Mouse (Mus musculus) thymus, postnatal 0 days (tissue): ENCODE measurements around the gene Cdk2ap2. TPM values are rescaled to one million over a fixed set of nuclear protein-coding genes. Genes with fewer than 3 reads are reported as not detected.
"Not testable (repeated sequence)": the region's sequence is repeated elsewhere in the genome, so short reads cannot be mapped to it uniquely, and the experiment has no call there.

Source experiments
- DNase-seq: peaks from one replicate; pipeline ENCODE4 v3.0.0-alpha.2; 2015; ENCODE audit warnings: low spot score
- polyA plus RNA-seq: library from polyadenylated mRNA; unstranded; fragments of >200 nt; fragmentation: Nextera tagmentation; extraction: Ambion mirVana; gene quantifications from 2 replicates; pipeline ENCODE4 v1.2.1, GENCODE M21; 2015

Cdk2ap2 gene
- polyA plus RNA-seq, 1 experiment from 2014 or later: 179 TPM

- not testable (repeated sequence) for DNase-seq
These were observed 39.0 kb downstream of the Cdk2ap2 start for GRCm38 (mm10) chr19:4135963-4136345.

DNA sequence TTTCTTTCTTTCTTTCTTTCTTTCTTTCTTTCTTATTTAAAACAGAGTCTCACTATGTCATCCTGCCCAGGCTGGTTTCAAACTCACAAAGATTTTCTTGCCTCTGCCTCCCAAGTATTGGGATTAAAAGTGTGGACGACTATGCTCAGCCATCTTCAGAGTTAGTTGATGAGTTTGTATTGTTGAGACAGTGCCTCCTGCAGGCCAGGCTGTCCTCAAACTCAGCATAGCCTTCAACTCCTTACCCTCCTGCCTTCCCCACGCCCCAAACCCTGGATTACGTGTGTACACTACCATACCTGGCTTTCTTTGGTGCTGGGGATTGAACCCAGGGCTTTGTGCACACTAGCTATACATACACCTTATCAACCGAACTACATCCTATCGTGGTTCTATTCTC is 39.5 kb downstream of the Cdk2ap2 start:
- DNase-seq: no peak

DNA sequence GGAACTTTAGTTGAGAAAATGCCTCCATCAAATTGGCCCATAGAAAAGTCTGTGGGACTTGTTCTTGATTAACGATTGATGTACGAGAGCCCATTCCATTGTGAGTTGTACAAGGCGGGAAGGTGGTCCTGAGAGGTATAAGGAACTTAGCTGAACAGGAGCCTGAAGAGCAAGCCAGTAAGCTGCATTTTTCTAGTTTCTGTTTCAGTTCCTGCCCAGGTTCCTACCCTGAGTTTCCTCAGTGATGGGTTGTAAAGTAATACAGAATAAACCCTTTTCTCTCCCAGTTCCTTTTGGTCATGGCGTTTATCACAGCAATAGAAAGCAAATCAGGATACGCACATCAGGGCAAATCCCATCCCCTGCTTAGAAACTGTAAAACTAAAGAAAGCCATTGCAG is 40.9 kb downstream of the Cdk2ap2 start:
- no peak for DNase-seq

GRCm38 (mm10) chr19:4139446-4139845 is 42.5 kb downstream of the Cdk2ap2 start, which contains the start of gene Gpr152:
TSS of gene Gpr152 (plus strand) at chr19:4139787.
- DNase-seq: no peak

DNA sequence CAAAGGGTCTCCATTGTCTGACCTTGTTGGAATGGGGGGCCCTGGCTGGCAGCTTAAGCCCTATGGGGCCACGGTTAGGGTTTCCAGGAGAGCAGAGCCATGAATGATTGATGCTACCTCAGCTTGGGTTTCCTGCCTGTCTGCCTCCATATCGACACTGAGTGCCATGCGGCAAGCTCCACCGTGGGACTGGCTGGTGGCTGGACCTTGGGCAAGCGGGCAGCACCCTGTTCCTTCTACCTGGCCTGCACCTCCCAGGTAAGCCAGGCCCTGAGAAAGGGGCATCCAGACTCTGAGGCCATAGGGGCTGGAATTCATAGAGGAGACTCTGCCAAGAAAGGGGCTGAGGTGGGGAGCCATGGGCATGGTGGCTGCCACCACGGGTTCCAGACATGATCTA is 43.2 kb downstream of the Cdk2ap2 start:
- DNase-seq: no peak

GRCm38 (mm10) chr19:4142416-4143173 is 45.6 kb downstream of the Cdk2ap2 start:
- no peak for DNase-seq

GRCm38 (mm10) chr19:4143759-4144268 is 46.8 kb downstream of the Cdk2ap2 start, which contains the start of gene Cabp4:
TSS of gene Cabp4 (minus strand) at chr19:4144033.
- no peak for DNase-seq

- DNase-seq: peak; percentile 40
These were observed 47.8 kb downstream of the Cdk2ap2 start for GRCm38 (mm10) chr19:4144550-4145498.

DNA sequence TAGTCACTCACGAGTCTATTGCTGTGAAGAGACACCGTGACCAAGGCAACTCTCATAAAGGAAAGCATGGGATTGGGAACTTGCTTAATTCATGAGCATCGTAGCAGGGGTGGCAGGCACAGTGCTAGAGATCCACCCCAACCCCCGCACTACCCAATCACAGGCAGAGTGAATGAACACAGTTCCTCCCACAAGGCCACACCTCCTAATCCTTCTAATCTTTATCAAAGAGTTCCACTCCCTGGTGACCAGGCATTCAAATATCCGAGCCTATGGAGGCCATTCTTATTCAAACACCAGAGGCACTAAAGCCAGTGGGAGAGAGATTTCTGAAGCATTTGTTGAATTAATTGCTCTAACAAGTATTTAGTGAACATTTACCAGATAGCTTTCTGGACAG is 49.0 kb downstream of the Cdk2ap2 start:
- DNase-seq: no peak

- no peak for DNase-seq
These were observed 49.5 kb downstream of the Cdk2ap2 start for GRCm38 (mm10) chr19:4146366-4147021.

DNA sequence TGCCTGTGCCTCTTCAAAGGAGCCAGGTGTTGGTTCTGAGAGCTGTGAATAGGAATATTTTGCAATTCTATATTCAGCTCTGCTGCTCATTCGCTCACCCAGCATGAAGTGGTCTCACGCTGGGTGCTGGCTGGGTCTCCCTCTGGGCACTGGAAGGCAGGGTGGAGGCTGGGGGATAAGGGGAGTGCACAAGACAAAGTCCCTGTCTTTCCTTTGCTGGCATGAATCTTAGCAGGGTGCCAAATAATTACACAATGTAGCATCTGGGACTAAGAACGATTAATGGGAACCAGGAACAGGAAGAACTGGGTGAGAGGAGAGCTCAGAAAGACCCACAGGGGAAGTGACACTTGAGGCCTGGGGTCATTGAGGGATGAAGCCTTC is 50.0 kb downstream of the Cdk2ap2 start:
- DNase-seq: no peak

DNA sequence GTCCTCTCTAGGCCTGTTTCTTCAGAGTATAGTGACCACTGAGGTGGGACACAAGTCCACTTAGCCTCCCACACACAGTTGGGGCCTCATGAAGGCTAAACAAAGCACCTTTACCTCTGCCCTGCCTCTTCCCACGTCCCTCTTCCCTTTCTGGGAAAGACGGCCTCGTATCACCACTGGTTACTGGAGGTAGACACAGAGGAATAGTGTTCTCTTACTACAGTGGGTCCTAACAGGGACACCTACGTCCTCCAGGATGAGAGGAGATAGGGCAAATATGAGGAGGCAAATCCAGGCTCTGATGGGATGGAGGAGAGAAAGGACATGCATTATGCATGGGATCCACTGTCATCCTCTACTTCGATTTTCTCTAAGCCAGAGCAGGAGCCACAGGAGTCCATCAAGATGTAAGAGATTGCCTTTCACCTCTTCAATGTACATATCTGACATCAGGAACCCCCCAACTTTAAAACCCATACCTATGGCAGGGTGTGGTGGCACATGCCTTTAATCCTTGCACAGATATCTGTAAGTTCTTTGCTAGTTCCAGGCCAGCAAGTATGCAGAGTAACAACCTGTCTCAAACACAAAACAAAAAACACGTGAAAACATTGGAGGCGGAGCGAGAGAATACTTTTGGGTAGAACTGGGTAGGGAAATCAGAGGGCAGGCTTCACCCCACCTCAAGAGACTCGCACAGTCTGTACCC is 51.0 kb downstream of the Cdk2ap2 start:
- DNase-seq: no peak

DNA sequence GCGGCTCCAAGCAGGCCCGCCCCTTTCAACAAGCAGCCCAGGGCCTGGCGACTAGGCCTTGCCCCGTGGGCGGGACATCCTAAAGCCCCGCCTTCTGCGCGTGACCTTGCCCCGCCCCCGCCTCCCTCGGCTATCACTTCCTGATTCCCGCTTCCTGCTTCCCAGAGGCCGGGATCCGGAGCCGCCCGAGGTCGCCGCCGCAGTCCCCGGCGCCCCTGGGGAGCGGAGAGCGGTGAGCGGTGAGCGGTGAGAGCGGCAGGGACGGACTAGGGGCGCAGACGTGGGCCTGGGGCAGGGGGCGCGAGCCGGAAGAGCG is 51.5 kb downstream of the Cdk2ap2 start, which contains the start of gene Coro1b:
Gene Coro1b, plus strand, starts transcription at position 129 of the 316 bp plus-strand sequence.
- peak; percentile 90 for DNase-seq

Other genes with a start within 250 kb of the Cdk2ap2 start
- 17.8 and 26.2 TPM in 2 replicates for gene Chka, start 245.4 kb upstream of the Cdk2ap2 start, polyA plus RNA-seq
- gene Tcirg1, start 190.0 kb upstream of the Cdk2ap2 start, polyA plus RNA-seq: 48.7 and 50.1 TPM in 2 replicates
- 333 and 338 TPM in 2 replicates for gene Ndufs8, start 184.4 kb upstream of the Cdk2ap2 start, polyA plus RNA-seq
- gene Aldh3b1, start 167.4 kb upstream of the Cdk2ap2 start, polyA plus RNA-seq: 4.6 and 5.3 TPM in 2 replicates
- 32.2 and 34.2 TPM in 2 replicates for gene Unc93b1, start 162.0 kb upstream of the Cdk2ap2 start, polyA plus RNA-seq
- 0.07 TPM in 1 of 2 replicates, not detected in the other for gene Aldh3b3, start 138.5 kb upstream of the Cdk2ap2 start, polyA plus RNA-seq
- 1.5 and 1.6 TPM in 2 replicates for gene Aldh3b2, start 124.9 kb upstream of the Cdk2ap2 start, polyA plus RNA-seq
- 4.3 and 5.9 TPM in 2 replicates for gene Acy3, start 110.6 kb upstream of the Cdk2ap2 start, polyA plus RNA-seq
- gene Tbx10, start 104.4 kb upstream of the Cdk2ap2 start, polyA plus RNA-seq: 0.06 TPM in 1 of 2 replicates, not detected in the other
- 40.4 and 42.5 TPM in 2 replicates for gene Nudt8, start 96.6 kb upstream of the Cdk2ap2 start, polyA plus RNA-seq
- 0.98 and 1.6 TPM in 2 replicates for gene Gm49405, start 96.6 kb upstream of the Cdk2ap2 start, polyA plus RNA-seq
- gene Doc2g, start 93.9 kb upstream of the Cdk2ap2 start, polyA plus RNA-seq: 1.3 and 1.6 TPM in 2 replicates
- 191 and 194 TPM in 2 replicates for gene Ndufv1, start 84.4 kb upstream of the Cdk2ap2 start, polyA plus RNA-seq
- 609 and 681 TPM in 2 replicates for gene Gstp1, start 59.2 kb upstream of the Cdk2ap2 start, polyA plus RNA-seq
- gene Gstp2, start 51.2 kb upstream of the Cdk2ap2 start, polyA plus RNA-seq: 4.5 and 6.1 TPM in 2 replicates
- 10.3 and 13.9 TPM in 2 replicates for gene Gstp3, start 37.6 kb upstream of the Cdk2ap2 start, polyA plus RNA-seq
- 0.42 TPM in 1 of 2 replicates, not detected in the other for gene Cabp2, start 15.6 kb upstream of the Cdk2ap2 start, polyA plus RNA-seq
- 37.1 and 45.6 TPM in 2 replicates for gene Pitpnm1, start 2.8 kb downstream of the Cdk2ap2 start, polyA plus RNA-seq
- 114 TPM in 2 replicates for gene Aip, start 28.7 kb downstream of the Cdk2ap2 start, polyA plus RNA-seq
- gene Gpr152, start 42.6 kb downstream of the Cdk2ap2 start, polyA plus RNA-seq: 0.03 TPM in 1 of 2 replicates, not detected in the other
- gene Cabp4, start 46.9 kb downstream of the Cdk2ap2 start, polyA plus RNA-seq: 0.48 and 0.58 TPM in 2 replicates
- gene Coro1b, start 51.4 kb downstream of the Cdk2ap2 start, polyA plus RNA-seq: 184 and 207 TPM in 2 replicates
- gene Ptprcap, start 56.4 kb downstream of the Cdk2ap2 start, polyA plus RNA-seq: 929 and 954 TPM in 2 replicates
- 36.4 and 41.8 TPM in 2 replicates for gene Rps6kb2, start 66.2 kb downstream of the Cdk2ap2 start, polyA plus RNA-seq
- gene Carns1, start 78.3 kb downstream of the Cdk2ap2 start, polyA plus RNA-seq: 6.8 and 10.4 TPM in 2 replicates
- 322 and 323 TPM in 2 replicates for gene Tbc1d10c, start 94.1 kb downstream of the Cdk2ap2 start, polyA plus RNA-seq
- 995 and 1,030 TPM in 2 replicates for gene Ppp1ca, start 94.9 kb downstream of the Cdk2ap2 start, polyA plus RNA-seq
- 29.8 and 33.2 TPM in 2 replicates for gene Rad9a, start 104.5 kb downstream of the Cdk2ap2 start, polyA plus RNA-seq
- 2.1 and 2.5 TPM in 2 replicates for gene Clcf1, start 117.1 kb downstream of the Cdk2ap2 start, polyA plus RNA-seq
- not detected in 2 replicates for gene AC109138.7, start 117.2 kb downstream of the Cdk2ap2 start, polyA plus RNA-seq
- gene Pold4, start 134.7 kb downstream of the Cdk2ap2 start, polyA plus RNA-seq: 41.2 and 44.3 TPM in 2 replicates
- 9.4 and 10.1 TPM in 2 replicates for gene Ssh3, start 172.0 kb downstream of the Cdk2ap2 start, polyA plus RNA-seq
- 9.8 and 12.2 TPM in 2 replicates for gene Ankrd13d, start 186.0 kb downstream of the Cdk2ap2 start, polyA plus RNA-seq
- 64.3 and 81.3 TPM in 2 replicates for gene Grk2, start 209.0 kb downstream of the Cdk2ap2 start, polyA plus RNA-seq